Mouse (Mus musculus): ENCODE results near the gene Dennd1c.

Dennd1c gene

DNA sequence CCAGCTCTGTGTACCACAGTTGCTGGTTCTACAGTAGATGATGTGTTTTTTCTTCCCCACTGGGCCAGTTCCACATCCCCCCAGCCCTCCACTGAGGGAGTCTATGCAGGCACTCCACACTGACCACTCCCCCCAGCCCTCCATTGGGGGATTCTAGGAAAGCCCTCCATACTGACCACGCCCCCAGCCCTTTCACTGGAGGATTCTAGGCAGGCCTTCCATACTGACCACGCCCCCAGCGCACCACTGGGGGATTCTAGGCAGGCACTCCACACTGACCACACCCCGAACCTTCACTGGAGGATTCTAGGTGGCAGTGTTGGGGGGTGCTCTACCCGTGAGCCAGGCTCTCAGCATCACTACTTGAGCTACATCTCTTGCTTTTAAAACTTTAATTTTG is 30.9 kb downstream of the Dennd1c start:
- DNase-seq (ENCODE audit: low spot score), result no peak

DNA sequence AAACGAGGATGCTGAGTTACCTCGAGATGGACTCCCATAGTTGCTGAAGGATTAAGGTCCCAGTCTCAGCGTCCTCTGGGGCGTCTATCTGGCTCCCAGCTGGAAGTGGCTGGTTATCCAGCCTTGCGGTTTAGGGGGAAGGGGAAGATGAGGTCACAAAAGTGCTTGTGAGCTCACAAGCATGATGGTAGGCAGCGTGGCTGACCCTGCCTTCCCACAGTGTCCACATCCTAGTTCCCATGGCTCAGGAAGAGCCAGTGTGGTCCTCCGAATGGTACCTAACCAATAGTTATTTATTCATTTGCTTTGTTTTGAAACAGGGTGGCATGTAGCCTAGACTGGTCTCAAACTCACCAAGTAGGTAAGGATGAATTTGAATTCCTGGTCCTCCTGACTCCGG is 36.8 kb downstream of the Dennd1c start, which contains the start of gene Slc25a41:
Gene Slc25a41, minus strand, starts transcription at position 101 of the 400 bp plus-strand sequence.
- no peak for DNase-seq (ENCODE audit: low spot score)

DNA sequence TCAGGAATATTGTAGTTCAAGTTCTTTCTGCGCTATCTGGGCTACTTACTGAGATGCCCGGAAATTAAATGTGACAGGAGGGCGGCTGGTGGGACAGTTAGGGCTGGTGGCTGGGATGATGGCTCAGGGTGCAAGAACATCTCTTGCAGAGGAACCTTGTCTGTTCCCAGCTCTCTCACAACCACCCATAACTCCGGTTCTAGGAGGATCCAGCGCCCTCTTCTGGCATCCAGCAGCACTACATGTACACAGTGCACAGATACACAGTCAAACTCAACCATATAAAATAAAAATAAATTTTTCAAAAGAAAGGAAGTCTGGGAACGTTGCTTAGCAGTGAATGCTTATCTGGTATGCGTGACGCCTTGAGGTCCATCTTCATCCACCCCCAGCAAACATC is 39.3 kb downstream of the Dennd1c start:
- DNase-seq (ENCODE audit: low spot score), result no peak

DNA sequence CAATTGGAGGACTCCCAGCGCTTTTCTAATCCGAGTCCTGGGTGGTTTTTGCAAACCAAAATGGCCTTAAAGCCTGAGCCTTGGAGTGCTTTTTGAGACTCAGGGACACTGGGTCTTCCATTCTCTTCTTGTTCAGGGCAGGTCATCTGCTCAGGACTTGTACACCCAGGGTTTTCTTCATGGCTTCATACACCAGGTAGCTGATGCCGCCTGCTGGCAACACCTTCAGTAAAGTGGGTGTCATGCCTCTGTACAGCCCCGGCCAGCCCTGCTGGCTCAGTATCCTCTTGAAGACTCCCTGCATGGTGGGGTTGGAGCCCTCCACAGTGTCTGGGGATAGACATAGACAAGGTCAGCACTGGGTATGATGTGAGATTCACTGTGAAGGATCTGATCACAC is 45.5 kb downstream of the Dennd1c start:
- no peak for DNase-seq (ENCODE audit: low spot score)

DNA sequence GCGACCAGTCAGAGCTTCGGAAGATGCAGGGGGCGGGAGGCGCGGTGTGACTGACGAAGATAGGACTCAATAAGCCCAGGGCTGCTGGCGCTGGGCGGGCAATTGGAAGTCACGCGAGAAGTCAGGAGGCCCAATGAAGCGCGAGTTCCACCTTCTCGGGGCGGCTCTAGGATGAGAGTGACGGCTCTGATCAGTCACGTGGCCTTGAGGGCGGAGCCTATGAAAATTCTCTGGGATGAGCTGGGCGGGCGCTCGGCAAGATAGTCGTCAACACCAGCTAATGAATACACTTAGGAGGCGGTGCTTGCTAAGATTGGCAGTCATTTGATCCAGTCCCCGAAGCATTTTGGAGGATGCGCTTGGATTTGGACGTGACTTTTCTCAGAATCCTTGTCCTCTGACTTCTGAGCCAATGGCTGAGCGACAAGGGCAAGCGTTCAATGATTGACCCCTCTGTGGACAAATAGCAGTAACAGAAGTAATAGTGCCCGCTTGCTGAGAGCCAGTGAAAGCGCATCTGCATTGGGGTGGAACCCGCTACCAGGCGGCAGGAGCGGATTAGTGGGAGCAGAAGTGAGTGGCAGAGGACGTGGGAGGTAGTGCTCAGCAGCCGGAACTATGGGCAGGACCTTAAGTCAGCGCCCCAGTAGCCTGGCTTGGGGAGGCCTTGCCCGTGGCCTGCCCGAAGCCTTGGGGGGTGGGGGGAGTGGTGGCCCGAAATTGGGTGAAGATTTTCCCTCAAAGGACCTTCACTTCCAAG is 46.5 kb downstream of the Dennd1c start:
- peak; percentile 100 for DNase-seq (ENCODE audit: low spot score)

DNA sequence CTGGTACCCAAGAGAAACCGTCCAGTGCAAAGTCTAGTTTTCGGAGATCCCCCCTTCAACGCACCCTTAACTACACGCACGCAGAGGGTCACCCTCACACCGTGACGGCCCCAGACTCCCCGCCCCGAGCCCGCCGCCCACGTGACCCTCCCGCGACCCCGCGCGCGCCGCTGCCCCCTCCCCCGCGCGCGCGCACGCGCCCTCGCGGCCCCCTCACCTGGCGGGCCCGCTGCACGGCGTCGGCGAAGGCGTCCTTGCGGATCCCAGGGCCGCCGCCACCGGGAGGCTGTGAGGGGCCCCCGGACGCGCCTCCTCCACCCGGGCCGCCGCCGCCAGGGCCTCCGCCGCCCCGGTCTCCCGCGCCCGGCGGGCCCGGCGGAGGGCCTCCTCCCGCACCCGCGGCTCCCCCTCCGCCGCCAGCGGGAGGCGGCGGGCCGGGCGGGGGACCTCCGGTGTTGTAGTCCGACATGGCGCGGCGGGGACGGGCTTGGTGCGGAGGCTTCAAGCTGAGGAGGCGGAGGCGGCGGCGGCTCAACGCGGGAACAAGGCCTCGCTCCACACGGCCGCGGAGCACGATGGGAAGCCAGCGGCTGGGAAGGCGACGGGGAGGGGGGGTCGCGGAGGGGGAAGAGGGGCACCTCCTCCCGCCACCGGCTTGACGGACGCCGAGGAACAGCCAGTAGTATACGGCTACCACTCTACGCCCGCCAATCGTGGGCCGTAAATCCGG is 47.2 kb downstream of the Dennd1c start, which contains the start of gene Khsrp:
Gene Khsrp, minus strand, starts transcription at position 592 of the 730 bp plus-strand sequence.
- no peak for DNase-seq (ENCODE audit: low spot score)

DNA sequence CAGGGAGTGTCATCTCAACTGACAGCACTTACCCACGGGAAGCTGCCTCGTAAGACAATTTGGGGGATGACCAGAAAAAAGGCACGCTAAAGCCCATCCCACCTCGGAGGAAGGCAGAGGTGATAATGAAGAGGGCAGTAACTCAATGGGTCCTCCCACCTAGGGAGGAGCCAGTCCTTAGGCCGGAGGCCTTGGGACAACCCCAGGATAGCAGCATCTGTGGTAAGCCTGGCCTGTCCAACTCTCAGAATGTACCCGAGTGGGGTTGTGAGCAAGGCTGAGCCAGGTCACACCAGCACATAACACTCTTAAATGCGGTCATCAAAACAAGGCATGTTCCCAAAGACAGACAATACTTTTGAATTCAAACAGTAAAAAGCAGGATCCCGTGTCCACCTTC is 48.6 kb downstream of the Dennd1c start:
- DNase-seq (ENCODE audit: low spot score), result no peak

DNA sequence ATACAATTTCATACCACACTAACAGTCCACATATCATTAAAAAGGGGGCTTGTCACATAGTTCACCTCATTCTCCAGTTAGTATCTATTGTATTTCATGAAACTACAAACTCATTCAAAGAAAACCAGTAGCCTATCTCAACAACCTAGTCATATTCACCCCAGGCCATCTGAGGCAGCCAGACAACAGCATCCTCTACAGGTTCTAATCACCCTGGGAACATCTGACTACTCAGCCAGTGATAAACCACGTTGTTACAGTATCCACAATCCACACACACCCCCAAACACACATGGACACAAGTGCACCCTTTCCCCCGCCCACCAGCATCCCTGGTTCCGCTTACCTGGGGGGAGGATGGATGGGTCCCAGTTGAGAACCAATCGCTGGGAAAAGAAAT is 50.8 kb downstream of the Dennd1c start:
- no peak for DNase-seq (ENCODE audit: low spot score)

DNA sequence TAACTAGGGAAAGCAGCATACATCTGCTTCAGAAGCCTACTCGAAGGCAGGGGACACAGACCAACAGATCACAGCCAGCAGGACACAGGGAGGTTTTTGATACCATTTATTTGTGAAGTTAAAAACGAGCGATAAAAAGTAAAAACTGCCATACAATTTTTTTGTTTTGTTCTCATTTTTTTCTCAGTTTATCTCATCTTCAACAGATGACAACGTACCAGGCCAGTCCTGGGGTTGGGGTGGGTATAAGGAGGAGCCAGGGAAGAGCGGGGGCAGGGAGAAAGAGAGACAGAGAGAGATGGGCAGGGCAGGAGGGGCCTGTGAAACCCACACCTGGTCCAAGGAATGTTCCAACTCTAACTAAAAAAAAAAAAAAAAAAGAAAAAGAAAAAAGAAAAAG is 57.4 kb downstream of the Dennd1c start:
- DNase-seq (ENCODE audit: low spot score), result no peak

DNA sequence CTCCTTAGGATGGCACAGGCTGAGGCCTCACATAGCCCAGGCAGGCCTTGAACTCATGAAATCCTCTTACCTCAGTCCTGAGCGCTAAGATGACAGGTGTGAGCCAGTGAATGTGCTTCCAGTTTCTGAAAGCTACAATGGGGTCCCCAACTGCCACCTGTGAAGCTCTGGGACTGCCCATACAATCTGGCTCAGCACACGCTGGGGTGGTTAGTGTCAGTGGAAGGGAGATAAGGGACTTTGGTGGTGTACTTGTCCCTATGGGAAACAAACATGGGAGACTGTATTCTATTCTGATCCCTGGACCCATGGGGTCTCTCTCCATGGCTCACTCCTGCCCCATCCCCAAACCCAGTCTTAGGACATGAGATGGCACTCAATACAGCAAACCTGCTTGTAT is 58.6 kb downstream of the Dennd1c start:
- no peak for DNase-seq (ENCODE audit: low spot score)

Measured in layer of hippocampus, adult 11-12 months (tissue).